Mouse (Mus musculus) bone marrow macrophage, adult 2 months (primary cell): ENCODE measurements around the gene Kdm1b.

Experiments
- CTCF ChIP-seq: IDR thresholded peaks from 2 replicates; pipeline ENCODE4 v1.5.1; 2012; ENCODE audit warnings: low read depth, mild to moderate bottlenecking, low read length, moderate library complexity
- POLR2A ChIP-seq: IDR thresholded peaks from 2 replicates; pipeline ENCODE4 v1.6.1; 2012; ENCODE audit warnings: mild to moderate bottlenecking, low read depth, low read length, borderline replicate concordance

GRCm38 (mm10) chr13:47033602-47034001 is 9.7 kb upstream of the Kdm1b start:
- TF ChIP-seq CTCF (no peak), POLR2A (no peak)
